Mouse (Mus musculus): Measurements from ENCODE around the gene Aldh1l1. TPM values are rescaled to one million over a fixed set of nuclear protein-coding genes. Genes with fewer than 3 reads are reported as not detected.

Aldh1l1 gene
- total and polyA plus RNA-seq, 2 experiments: 897 to 1,237 TPM

DNA sequence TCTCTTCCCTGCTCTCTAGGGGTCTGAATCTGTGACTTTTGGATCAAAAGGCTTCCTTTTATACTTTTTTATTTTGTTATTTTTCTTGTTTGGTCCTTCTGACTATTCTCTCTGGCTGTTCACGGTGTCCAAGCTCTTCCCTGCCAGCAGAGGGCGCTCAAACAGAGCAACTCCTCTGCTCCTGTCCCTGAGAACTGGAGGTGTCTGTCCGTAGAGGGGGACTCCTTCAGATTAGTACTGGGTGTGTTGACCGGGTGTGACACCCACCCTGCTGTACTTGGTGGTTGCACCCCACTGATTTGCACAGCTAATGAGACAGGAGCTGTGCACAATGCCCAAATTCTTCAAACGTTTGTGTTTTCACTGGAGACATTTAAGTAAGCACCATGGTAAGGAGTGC, 121.0 kb downstream of the Aldh1l1 start:
- peaks cover 13% of the 10 kb centered on the region for H3K4me1 ChIP-seq (ENCODE audit: control insufficient read depth, insufficient read depth, low read length)
- TF ChIP-seq POLR2A (IDR thresholded peaks at IDR 0.05; ENCODE audit: extremely low read depth, insufficient read depth, low read length) (no peak), CTCF (IDR thresholded peaks at IDR 0.05; ENCODE audit: low read depth, low read length) (peak; percentile 94)
- 13% methylated on average over 5 of the region's 5 CpGs for WGBS
- H3K79me2 ChIP-seq (ENCODE audit: control insufficient read depth, insufficient read depth, low read length): no peaks in the 10 kb centered on the region
- DNase-seq (ENCODE audit: extremely low read depth, low read depth, low spot score): peak; percentile 48
- no peak overlapping the region for H3K27ac ChIP-seq (replicated peaks; ENCODE audit: insufficient read depth, low read depth, low read length)
- no peak overlapping the region for H3K4me3 ChIP-seq (ENCODE audit: insufficient read depth, low read depth, low read length)
- no peaks in the 10 kb centered on the region for H3K27me3 ChIP-seq (ENCODE audit: control insufficient read depth, insufficient read depth, low read length)
- no peak overlapping the region for H3K9ac ChIP-seq (ENCODE audit: low read depth, low read length)
- no peaks in the 10 kb centered on the region for H3K36me3 ChIP-seq (ENCODE audit: control insufficient read depth, insufficient read depth, low read length)

- no peak overlapping the region for H3K27ac ChIP-seq (replicated peaks; ENCODE audit: insufficient read depth, low read depth, low read length)
- DNase-seq (ENCODE audit: extremely low read depth, low read depth, low spot score): no peak
- H3K27me3 ChIP-seq (ENCODE audit: control insufficient read depth, insufficient read depth, low read length): no peaks in the 10 kb centered on the region
- TF ChIP-seq CTCF (IDR thresholded peaks at IDR 0.05; ENCODE audit: low read depth, low read length): peak; percentile 38
- no peak for TF ChIP-seq POLR2A (IDR thresholded peaks at IDR 0.05; ENCODE audit: extremely low read depth, insufficient read depth, low read length)
- no peak overlapping the region for H3K9ac ChIP-seq (ENCODE audit: low read depth, low read length)
- H3K4me3 ChIP-seq (ENCODE audit: insufficient read depth, low read depth, low read length): no peak overlapping the region
- 61% methylated on average over 6 of the region's 6 CpGs for WGBS
- H3K36me3 ChIP-seq (ENCODE audit: control insufficient read depth, insufficient read depth, low read length): no peaks in the 10 kb centered on the region
- H3K79me2 ChIP-seq (ENCODE audit: control insufficient read depth, insufficient read depth, low read length): no peaks in the 10 kb centered on the region
- H3K4me1 ChIP-seq (ENCODE audit: control insufficient read depth, insufficient read depth, low read length): peaks cover 12% of the 10 kb centered on the region
These were observed 122.0 kb downstream of the Aldh1l1 start for GRCm38 (mm10) chr6:90608186-90608585.

DNA sequence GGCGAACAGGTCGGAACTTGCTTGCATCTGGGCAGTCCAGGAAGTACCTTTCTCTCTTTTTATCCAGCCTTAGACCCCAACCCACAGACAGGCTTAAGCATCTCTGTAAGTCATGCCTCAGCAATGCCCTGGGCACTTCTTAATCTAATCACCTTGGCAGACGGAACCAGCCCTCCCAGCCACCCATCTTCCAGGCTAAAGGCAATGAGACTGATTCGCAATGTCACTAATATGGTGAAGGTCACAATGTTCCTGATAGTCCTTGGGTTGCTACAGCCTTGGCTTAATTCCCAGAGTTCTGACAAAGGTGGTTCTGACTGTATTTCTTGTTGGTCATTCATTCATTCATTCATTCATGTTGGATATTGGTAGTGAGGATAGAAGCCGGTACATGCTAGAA, 124.0 kb downstream of the Aldh1l1 start:
- Histone ChIP-seq H3K4me3 (ENCODE audit: insufficient read depth, low read depth, low read length) (no peak overlapping the region), H3K4me1 (ENCODE audit: control insufficient read depth, insufficient read depth, low read length) (peaks cover 2% of the 10 kb centered on the region; the same call in 1 of the 2 replicates), H3K27me3 (ENCODE audit: control insufficient read depth, insufficient read depth, low read length) (no peaks in the 10 kb centered on the region), H3K79me2 (ENCODE audit: control insufficient read depth, insufficient read depth, low read length) (no peaks in the 10 kb centered on the region), H3K27ac (replicated peaks; ENCODE audit: insufficient read depth, low read depth, low read length) (no peak overlapping the region), H3K9ac (ENCODE audit: low read depth, low read length) (no peak overlapping the region), H3K36me3 (ENCODE audit: control insufficient read depth, insufficient read depth, low read length) (no peaks in the 10 kb centered on the region)
- no peak for TF ChIP-seq CTCF (IDR thresholded peaks at IDR 0.05; ENCODE audit: low read depth, low read length)
- TF ChIP-seq POLR2A (IDR thresholded peaks at IDR 0.05; ENCODE audit: extremely low read depth, insufficient read depth, low read length): no peak
- 80% methylated on average over 5 of the region's 5 CpGs for WGBS
- DNase-seq (ENCODE audit: extremely low read depth, low read depth, low spot score): no peak

GRCm38 (mm10) chr6:90613277-90613676, 127.0 kb downstream of the Aldh1l1 start:
- Histone ChIP-seq H3K36me3 (ENCODE audit: control insufficient read depth, insufficient read depth, low read length) (no peaks in the 10 kb centered on the region), H3K79me2 (ENCODE audit: control insufficient read depth, insufficient read depth, low read length) (no peaks in the 10 kb centered on the region), H3K27ac (replicated peaks; ENCODE audit: insufficient read depth, low read depth, low read length) (no peak overlapping the region), H3K27me3 (ENCODE audit: control insufficient read depth, insufficient read depth, low read length) (no peaks in the 10 kb centered on the region), H3K9ac (ENCODE audit: low read depth, low read length) (no peak overlapping the region), H3K4me3 (ENCODE audit: insufficient read depth, low read depth, low read length) (no peak overlapping the region), H3K4me1 (ENCODE audit: control insufficient read depth, insufficient read depth, low read length) (no peaks in the 10 kb centered on the region)
- TF ChIP-seq POLR2A (IDR thresholded peaks at IDR 0.05; ENCODE audit: extremely low read depth, insufficient read depth, low read length) (no peak), CTCF (IDR thresholded peaks at IDR 0.05; ENCODE audit: low read depth, low read length) (no peak)
- WGBS: 95% methylated on average over 8 of the region's 8 CpGs
- no peak for DNase-seq (ENCODE audit: extremely low read depth, low read depth, low spot score)

DNA sequence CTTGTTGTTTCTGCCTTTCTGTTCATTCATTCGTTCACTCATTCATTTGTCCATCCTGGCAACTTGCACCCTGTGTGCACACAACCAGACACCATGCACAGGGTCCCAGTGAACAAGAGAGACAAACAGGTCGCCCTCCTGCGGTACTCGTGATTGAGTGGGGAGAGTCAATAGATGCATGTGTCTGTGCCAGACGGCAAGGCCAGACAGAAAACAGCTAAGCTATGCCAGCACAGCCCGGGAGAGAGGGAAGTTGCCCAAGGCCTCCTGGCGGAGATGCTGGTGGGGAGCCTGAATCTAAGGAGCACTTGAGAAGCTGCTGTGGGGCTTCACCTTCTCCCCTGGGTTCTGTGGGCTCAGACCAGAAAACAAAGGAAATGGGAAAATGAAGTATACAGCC, 129.1 kb downstream of the Aldh1l1 start:
- TF ChIP-seq CTCF (IDR thresholded peaks at IDR 0.05; ENCODE audit: low read depth, low read length) (no peak), POLR2A (IDR thresholded peaks at IDR 0.05; ENCODE audit: extremely low read depth, insufficient read depth, low read length) (no peak)
- H3K36me3 ChIP-seq (ENCODE audit: control insufficient read depth, insufficient read depth, low read length): no peaks in the 10 kb centered on the region
- H3K4me3 ChIP-seq (ENCODE audit: insufficient read depth, low read depth, low read length): no peak overlapping the region
- WGBS: 44% methylated on average over 7 of the region's 7 CpGs
- DNase-seq (ENCODE audit: extremely low read depth, low read depth, low spot score): no peak
- peaks cover 7% of the 10 kb centered on the region; the same call in 1 of the 2 replicates for H3K4me1 ChIP-seq (ENCODE audit: control insufficient read depth, insufficient read depth, low read length)
- no peaks in the 10 kb centered on the region for H3K79me2 ChIP-seq (ENCODE audit: control insufficient read depth, insufficient read depth, low read length)
- H3K27me3 ChIP-seq (ENCODE audit: control insufficient read depth, insufficient read depth, low read length): no peaks in the 10 kb centered on the region
- no peak overlapping the region for H3K9ac ChIP-seq (ENCODE audit: low read depth, low read length)
- H3K27ac ChIP-seq (replicated peaks; ENCODE audit: insufficient read depth, low read depth, low read length): no peak overlapping the region

DNA sequence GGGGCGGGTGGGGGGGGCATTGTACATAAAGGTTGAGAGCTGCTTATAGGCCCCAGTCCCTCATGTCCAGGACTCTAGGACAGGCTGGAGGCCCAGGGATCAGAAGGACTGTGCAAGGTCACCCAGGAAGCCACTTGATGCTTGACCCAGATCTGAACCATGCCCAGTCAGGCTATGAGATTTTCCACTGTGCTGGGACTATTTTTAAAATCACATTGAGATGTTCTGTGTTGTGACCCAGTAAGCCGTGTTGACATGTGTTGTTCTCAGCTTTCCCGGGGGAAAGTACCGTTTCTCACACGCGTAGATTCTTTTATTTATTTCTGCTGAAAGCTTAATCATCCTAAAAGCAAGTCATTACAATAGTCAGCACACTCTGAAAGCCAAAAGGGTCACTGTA, 129.8 kb downstream of the Aldh1l1 start:
- no peak overlapping the region for H3K9ac ChIP-seq (ENCODE audit: low read depth, low read length)
- H3K4me3 ChIP-seq (ENCODE audit: insufficient read depth, low read depth, low read length): no peak overlapping the region
- 91% methylated on average over 6 of the region's 6 CpGs for WGBS
- no peaks in the 10 kb centered on the region for H3K79me2 ChIP-seq (ENCODE audit: control insufficient read depth, insufficient read depth, low read length)
- no peaks in the 10 kb centered on the region for H3K27me3 ChIP-seq (ENCODE audit: control insufficient read depth, insufficient read depth, low read length)
- no peak for DNase-seq (ENCODE audit: extremely low read depth, low read depth, low spot score)
- H3K27ac ChIP-seq (replicated peaks; ENCODE audit: insufficient read depth, low read depth, low read length): no peak overlapping the region
- H3K4me1 ChIP-seq (ENCODE audit: control insufficient read depth, insufficient read depth, low read length): peaks cover 7% of the 10 kb centered on the region; the same call in 1 of the 2 replicates
- no peaks in the 10 kb centered on the region for H3K36me3 ChIP-seq (ENCODE audit: control insufficient read depth, insufficient read depth, low read length)
- TF ChIP-seq CTCF (IDR thresholded peaks at IDR 0.05; ENCODE audit: low read depth, low read length) (no peak), POLR2A (IDR thresholded peaks at IDR 0.05; ENCODE audit: extremely low read depth, insufficient read depth, low read length) (no peak)

Measured in liver, adult 2 months (tissue).